Mouse (Mus musculus) retina, postnatal 7 days (tissue): ENCODE data around the gene Bap1.

ENCODE experiments used
- DNase-seq: peaks from one replicate; pipeline ENCODE4 v3.0.0-alpha.2; 2012; ENCODE audit warnings: low read depth, low spot score

The Bap1 gene

DNA sequence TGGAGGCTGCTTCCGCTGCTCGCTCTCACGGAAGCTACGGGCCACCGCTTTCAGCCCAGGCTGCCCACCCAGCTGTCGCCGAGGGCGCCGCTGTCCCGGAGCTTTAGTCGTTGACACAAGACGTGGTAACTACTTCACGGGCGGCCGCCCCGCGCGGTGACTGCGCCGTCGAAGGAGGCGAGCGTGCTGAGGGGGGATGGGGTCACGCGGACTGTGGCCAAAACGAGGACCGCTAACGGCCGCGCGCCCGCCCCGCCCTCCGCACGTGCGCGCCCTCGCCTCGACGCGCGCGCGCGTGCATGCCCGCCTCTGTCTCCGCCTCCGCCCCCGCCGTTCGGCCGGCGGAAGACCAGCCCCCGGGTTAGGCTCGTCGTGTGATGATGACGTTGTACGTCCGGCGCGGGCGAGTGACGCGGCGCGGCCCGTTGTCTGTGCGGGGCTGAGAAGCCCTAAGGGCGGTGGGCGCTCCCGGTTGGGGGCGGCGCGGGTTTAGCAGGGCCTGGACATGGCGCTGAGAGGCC lies at the start of gene Bap1, which contains the start of gene Phf7:
Bap1 (plus strand) TSS at position 367 of the 521 bp plus-strand sequence.
Phf7 (minus strand) TSS at position 234 of the 521 bp plus-strand sequence.
- peak; percentile 93 for DNase-seq

DNA sequence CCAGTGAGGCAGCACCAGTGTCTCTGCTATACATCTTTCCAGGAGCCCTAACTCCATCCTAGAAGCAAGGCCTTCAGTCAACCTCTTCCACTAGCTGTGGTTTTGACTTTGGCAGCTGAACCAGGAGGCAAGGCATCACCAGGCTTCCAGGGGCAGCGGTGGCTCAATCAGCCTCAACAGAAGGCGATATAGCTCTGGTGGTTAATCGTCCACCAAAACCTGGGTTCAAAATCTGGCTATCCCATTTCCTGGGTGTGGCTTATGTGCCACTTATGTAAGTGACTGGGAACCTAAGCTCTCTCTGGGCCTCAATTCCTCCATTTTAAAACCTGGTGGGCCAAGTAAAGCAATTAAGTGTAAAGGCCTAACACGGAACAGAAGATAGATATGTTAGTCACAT lies 46.4 kb upstream of the Bap1 start:
- no peak for DNase-seq

- no peak for DNase-seq
These were observed 46.0 kb upstream of the Bap1 start for GRCm38 (mm10) chr14:31205244-31205561.

DNA sequence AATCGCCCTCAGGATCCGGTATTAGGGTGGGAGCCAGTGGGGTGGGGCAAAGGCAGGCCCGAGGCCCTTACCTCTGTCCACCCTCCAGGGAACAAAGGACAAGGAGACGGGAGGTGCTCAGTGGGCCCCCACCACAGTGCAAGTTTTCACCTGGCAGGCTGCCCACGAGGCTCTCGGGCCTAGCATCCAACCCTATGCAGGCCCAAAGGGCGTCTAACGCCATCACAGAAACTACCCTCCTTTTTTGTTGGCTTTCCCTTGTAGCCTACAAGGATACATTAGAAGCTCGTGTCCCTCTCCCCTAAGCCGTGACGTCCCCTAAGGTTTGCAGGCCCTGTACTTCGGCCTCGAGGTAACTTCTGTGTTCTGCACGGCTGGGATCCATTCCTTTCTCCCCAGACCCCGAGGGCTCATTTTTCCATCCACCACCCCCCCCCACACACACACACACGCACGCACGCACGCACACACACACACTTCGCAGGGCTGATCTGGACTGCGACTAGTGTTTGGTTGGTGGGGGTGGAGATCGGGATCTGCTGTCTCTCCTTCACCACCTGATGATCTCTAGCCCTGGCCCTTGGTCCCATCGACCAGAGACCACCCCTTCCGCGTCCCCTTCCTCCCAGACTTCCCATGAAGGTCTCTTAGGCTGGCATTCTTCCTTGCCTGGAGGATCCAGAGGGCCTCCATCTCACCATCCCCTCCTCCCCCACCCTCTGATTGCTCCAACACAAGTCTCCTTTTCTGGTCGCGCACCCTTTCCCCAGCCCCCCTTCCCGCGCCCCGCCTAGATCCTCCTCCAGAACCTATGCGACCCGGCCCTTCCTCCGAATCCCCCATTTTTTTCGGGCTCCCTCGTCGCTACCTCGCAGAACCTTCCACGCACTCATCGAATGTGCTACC lies 45.4 kb upstream of the Bap1 start:
- no peak for DNase-seq

- peak; percentile 91 for DNase-seq
These were observed 44.7 kb upstream of the Bap1 start for GRCm38 (mm10) chr14:31206472-31206981.

- DNase-seq: no peak
These were observed 44.0 kb upstream of the Bap1 start for GRCm38 (mm10) chr14:31207070-31207830.

DNA sequence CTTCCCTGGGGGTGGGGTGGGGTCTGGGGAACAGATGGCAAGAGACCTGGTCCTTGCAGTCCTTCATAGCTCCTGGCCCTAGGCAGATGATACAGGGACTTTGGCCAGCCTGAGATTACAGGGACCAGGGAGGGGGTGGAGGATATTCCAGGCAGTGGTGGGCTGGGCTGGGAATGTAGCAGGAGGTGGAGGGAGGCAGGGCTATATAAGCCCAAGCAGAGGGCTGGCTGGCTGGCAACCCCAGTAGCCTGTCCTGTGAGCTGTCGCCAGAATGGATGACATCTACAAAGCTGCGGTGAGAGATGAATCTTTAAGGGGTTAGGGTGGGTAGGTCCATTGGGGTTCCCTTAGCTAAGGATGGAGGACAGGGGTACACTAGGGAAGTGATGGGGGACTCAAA lies 43.2 kb upstream of the Bap1 start, which contains the start of gene Tnnc1:
Tnnc1 (plus strand) TSS at position 229 of the 400 bp plus-strand sequence.
- DNase-seq: no peak

GRCm38 (mm10) chr14:31209133-31209557 lies 42.1 kb upstream of the Bap1 start:
- no peak for DNase-seq

- no peak for DNase-seq
These were observed 39.4 kb upstream of the Bap1 start for GRCm38 (mm10) chr14:31211854-31212253.

- DNase-seq: no peak
These were observed 38.8 kb upstream of the Bap1 start for GRCm38 (mm10) chr14:31212499-31212898.

- no peak for DNase-seq
These were observed 37.4 kb upstream of the Bap1 start for GRCm38 (mm10) chr14:31213868-31214267.

- DNase-seq: no peak
These were observed 36.6 kb upstream of the Bap1 start for GRCm38 (mm10) chr14:31214684-31215083.

DNA sequence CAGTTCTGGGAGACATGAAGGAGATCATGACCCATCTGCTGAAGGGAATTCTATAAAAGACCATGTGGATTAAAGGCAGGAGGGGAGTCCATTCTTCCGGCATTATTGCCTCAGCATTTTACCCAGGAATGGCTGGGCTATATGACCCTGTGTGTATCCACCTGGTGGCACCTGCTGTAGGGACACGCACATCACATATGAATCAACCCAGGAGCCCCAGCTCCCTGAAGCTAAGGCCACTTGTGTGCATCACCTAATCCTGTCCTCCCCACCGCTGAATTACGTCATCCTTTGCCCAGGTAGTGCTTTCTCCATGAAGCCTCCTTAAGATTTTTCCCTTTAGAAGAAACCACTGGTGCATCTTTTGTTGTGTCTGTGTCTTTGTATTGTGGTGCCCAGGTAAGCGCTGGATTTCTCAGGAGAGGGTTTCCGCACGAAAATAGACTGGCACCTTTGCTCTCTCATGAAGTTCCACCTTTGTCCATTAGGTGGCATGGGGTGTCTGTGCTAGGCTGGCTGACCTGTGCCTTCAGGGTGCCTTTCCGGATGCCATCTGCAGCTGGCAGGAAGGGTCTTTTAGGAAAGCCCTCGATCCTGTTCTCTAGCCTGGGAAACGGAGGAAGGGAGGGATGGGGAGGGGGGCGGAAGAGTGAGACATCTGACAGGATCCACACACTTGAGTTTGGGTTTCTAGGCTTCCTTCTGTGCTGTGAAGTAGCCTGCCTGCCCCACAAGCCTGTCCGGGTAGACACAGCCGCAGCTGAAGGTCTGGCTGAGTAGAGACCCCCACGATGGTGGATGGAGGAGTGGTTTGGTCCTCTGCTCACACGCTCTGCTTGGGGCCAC lies 35.9 kb upstream of the Bap1 start:
- peak; percentile 65 for DNase-seq

GRCm38 (mm10) chr14:31216846-31217245 lies 34.4 kb upstream of the Bap1 start, which contains the start of gene Nisch:
TSS of gene Nisch (minus strand) at chr14:31216946.
- DNase-seq: no peak

GRCm38 (mm10) chr14:31217666-31218065 lies 33.6 kb upstream of the Bap1 start, which contains the start of gene Sema3g:
TSS of gene Sema3g (plus strand) at chr14:31217860.
- DNase-seq: peak; percentile 63

DNA sequence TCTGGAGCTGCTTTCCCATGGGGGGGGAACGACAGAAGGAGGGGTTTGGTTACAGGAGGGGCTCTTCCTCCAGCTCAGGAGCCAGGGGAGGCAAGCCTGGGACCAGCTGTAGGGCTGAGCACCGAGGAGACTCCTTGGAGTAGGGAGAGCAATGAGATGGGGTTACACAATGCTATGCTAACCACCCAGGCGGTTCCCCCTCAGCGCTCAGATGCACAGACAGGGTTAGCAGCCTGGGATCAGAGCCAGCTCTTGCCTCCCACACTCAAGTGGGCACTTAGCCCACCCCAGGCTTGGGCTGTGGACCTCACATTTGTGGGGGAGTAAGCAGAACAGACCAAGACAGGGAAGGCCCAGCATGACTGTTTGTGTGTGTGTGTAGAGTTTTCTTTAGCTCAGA lies 24.3 kb upstream of the Bap1 start:
- no peak for DNase-seq

DNA sequence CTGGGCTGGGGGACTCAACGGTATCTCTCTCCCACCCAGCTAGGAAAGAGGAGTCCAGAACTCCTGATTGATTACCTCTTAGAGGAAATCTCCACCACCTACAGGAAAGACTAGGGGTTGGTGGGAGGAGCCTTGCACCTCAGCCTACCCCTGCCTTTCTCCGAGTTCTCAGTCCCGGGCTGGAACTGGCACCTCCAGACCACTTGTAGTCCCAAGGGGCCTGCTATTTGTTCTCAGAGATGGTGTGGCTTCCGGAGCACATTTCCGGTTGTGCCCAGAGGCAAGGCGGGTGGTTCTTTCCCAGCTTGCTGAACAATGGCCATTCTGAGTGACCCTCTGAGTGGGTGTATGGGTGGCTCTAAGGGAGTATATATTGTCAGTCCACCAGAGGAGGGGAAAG lies 23.0 kb upstream of the Bap1 start:
- DNase-seq: no peak

DNA sequence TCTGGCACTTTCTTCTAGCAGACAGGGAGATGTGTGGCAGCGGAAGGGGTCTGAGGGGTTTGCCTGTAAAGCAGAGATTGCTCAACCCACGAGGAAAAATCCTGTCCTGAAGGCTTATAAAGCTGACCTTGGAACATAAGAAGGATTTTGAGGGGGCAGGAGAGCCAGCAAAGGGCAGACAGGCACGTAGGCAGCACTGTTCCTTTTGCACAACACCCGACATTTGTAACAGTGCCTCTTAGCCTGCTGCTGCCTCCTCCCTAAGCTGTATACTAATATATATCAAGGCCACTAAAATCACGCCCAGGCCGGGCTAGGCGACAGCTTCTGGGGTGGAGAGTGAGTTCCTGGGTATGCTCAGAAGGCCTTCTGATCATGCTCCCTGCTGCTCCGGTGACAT lies 20.8 kb upstream of the Bap1 start:
- DNase-seq: no peak

- no peak for DNase-seq
These were observed 18.7 kb upstream of the Bap1 start for GRCm38 (mm10) chr14:31232404-31233069.
